Mouse (Mus musculus) erythroblast, embryonic 14.5 days (primary cell): ENCODE data around the gene Efhc1.

Experiments
- GATA1 ChIP-seq: IDR thresholded peaks from 2 replicates; pipeline ENCODE4 v1.6.1; 2012; ENCODE audit warnings: low read length, inconsistent platforms, mixed read lengths
- TAL1 ChIP-seq: IDR thresholded peaks from 3 replicates; pipeline ENCODE4 v1.6.1; 2012; ENCODE audit warnings: low read length, inconsistent platforms, mixed read lengths

DNA sequence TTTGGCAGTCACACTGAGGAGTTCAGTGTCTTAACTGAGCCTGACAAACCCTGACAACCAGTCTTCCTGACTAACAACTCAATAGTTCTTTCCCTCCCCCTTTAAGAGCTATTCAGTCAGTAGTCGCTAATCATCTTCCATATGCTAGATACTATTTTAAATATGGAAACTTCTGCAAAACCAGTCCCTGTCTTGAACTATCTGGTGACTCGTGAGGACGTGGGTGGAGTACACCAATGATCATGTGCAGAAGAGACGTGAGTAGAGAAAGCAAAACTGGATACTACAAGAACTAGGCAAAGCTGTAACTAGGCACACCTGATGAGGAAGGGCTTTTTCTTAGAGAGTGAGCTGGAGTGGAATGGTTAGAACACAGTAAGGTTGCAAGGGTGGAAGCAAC is 25.5 kb upstream of the Efhc1 start:
- TF ChIP-seq GATA1 (no peak), TAL1 (no peak)
